Comparison of ENCODE assay signal across 8 mouse cellular contexts in the genomic region with DNA sequence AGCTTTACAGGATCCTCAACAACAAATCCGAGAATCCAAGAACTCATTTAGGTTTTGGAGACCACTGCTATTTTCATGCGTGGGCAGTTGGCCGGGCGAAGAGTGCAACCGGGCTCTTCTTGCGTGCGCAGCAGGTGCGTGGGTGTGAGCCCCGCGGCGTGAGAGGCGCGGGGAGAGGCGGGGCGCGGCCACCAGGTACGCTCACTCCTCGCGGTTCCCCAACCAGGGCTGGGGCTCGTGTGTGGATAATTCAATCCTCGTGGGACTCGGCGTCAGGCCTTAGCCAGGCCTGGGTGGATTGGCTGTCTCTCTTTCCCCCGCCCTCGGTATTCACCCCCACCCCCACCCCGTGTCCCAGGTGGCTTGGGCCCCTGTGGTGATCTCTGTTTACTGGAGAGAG. TPM values are rescaled to one million over a fixed set of nuclear protein-coding genes. Genes with fewer than 3 reads are reported as not detected.
DNase-seq lines count a peak whose midpoint lies in the region; ATAC-seq and TF ChIP-seq lines count a peak whose summit lies in the region.

No protein-coding gene starts in this region.

- H3K4me2 ChIP-seq in hindbrain, embryonic 11.5 days (replicated peaks; ENCODE audit: low read depth, low read length), result peak overlapping the region; percentile 49
- peak overlapping the region; percentile 51 for H3K4me2 ChIP-seq in liver, embryonic 16.5 days (ENCODE audit: low read depth, low read length)

- no peaks in the 10 kb centered on the region for H3K27me3 ChIP-seq in cerebellum, adult 2 months (ENCODE audit: control insufficient read depth, insufficient read depth, low read length)
- peaks cover 43% of the 10 kb centered on the region for H3K27me3 ChIP-seq in hindbrain, embryonic 11.5 days (ENCODE audit: control insufficient read depth, insufficient read depth, low read length)
- H3K27me3 ChIP-seq in liver, embryonic 16.5 days (ENCODE audit: control insufficient read depth, insufficient read depth, low read depth, low read length), result peaks cover 44% of the 10 kb centered on the region

- peak; percentile 71; the same call in 1 of the 2 replicates for TF ChIP-seq POLR2A in cerebellum, adult 2 months (IDR thresholded peaks at IDR 0.05; ENCODE audit: borderline replicate concordance, insufficient read depth, low read length)

- DNase-seq in layer of hippocampus, adult 11-12 months (ENCODE audit: low spot score), result peak; percentile 38
- no peak for DNase-seq in layer of hippocampus, adult 9-10 months (ENCODE audit: low spot score)
- DNase-seq in cerebellum, adult 2 months, result peak; percentile 85 to 88
- no peak for DNase-seq in hindbrain, embryonic 11.5 days (ENCODE audit: low spot score)
- DNase-seq in urinary bladder, adult 18-20 months (ENCODE audit: low spot score in 2 of 2), result no peak
- no peak for DNase-seq in thymus, postnatal 0 days (ENCODE audit: low spot score)
- DNase-seq in gastrocnemius, postnatal 14 days, result no peak

- WGBS in cerebellum, adult 2 months, result 2% methylated on average over 26 of the region's 26 CpGs
- 8% methylated on average over 26 of the region's 26 CpGs for WGBS in hindbrain, embryonic 11.5 days
- WGBS in liver, embryonic 16.5 days (ENCODE audit: insufficient replicate concordance), result 12% methylated on average over 26 of the region's 26 CpGs

- H3K27ac ChIP-seq in cerebellum, adult 2 months (ENCODE audit: insufficient read depth, low read length), result peak overlapping the region; percentile 99
- no peak overlapping the region for H3K27ac ChIP-seq in hindbrain, embryonic 11.5 days (ENCODE audit: low read depth, low read length)
- no peak overlapping the region for H3K27ac ChIP-seq in liver, embryonic 16.5 days (ENCODE audit: low read length)

- H3K9ac ChIP-seq in hindbrain, embryonic 11.5 days (ENCODE audit: low read depth, low read length), result no peak overlapping the region; the same call in 1 of the 2 replicates
- no peak overlapping the region for H3K9ac ChIP-seq in liver, embryonic 16.5 days (ENCODE audit: low read depth, low read length)

- peak overlapping the region; percentile 80 for H3K4me3 ChIP-seq in cerebellum, adult 2 months (replicated peaks; ENCODE audit: insufficient read depth, low read depth, low read length)
- peak overlapping the region; percentile 23 for H3K4me3 ChIP-seq in hindbrain, embryonic 11.5 days (ENCODE audit: low read depth, low read length)
- H3K4me3 ChIP-seq in liver, embryonic 16.5 days (ENCODE audit: low read depth, low read length), result peak overlapping the region; percentile 36

- intact Hi-C loops in gastrocnemius, postnatal 14 days (cut with DNase I; ENCODE audit: low total_unique reads), result loop anchor here (5.0 kb wide), 1 partner anchor 136 kb away; no protein-coding TSS in a partner anchor

- H3K4me1 ChIP-seq in cerebellum, adult 2 months (ENCODE audit: control insufficient read depth, insufficient read depth, low read length), result peaks cover 14% of the 10 kb centered on the region
- peaks cover 8% of the 10 kb centered on the region; the same call in 1 of the 2 replicates for H3K4me1 ChIP-seq in hindbrain, embryonic 11.5 days (replicated peaks; ENCODE audit: control insufficient read depth, insufficient read depth, low read length)
- H3K4me1 ChIP-seq in liver, embryonic 16.5 days (ENCODE audit: control insufficient read depth, low read depth, low read length), result peaks cover 8% of the 10 kb centered on the region

- H3K36me3 ChIP-seq in hindbrain, embryonic 11.5 days (ENCODE audit: control insufficient read depth, insufficient read depth, low read length), result no peaks in the 10 kb centered on the region
- H3K36me3 ChIP-seq in liver, embryonic 16.5 days (ENCODE audit: control insufficient read depth, insufficient read depth), result no peaks in the 10 kb centered on the region

- no peaks in the 10 kb centered on the region for H3K9me3 ChIP-seq in hindbrain, embryonic 11.5 days (ENCODE audit: control insufficient read depth, low read length)
- H3K9me3 ChIP-seq in liver, embryonic 16.5 days (replicated peaks; ENCODE audit: control insufficient read depth, low read length), result no peaks in the 10 kb centered on the region

- TF ChIP-seq CTCF in cerebellum, adult 2 months (IDR thresholded peaks at IDR 0.05; ENCODE audit: borderline replicate concordance, insufficient read depth, low read depth, low read length), result no peak; the same call in 1 of the 2 replicates

- no peak for ATAC-seq in hindbrain, embryonic 11.5 days (ENCODE audit: low FRiP score)
- ATAC-seq in liver, embryonic 16.5 days (ENCODE audit: low read depth), result no peak

RNA-seq across cellular contexts. Expression of a gene that starts 1.2 kb away (rescaled TPM):
- 209 and 244 TPM in 2 replicates for polyA plus RNA-seq in cerebellum, adult 2 months (2012; rRNA removed)
- 0.40 and 0.51 TPM in 2 replicates for polyA plus RNA-seq in hindbrain, embryonic 11.5 days (2014; fragmentation: Nextera tagmentation; extraction: Ambion mirVana)
- 1.1 and 1.3 TPM in 2 replicates for polyA plus RNA-seq in liver, embryonic 16.5 days (2015; fragmentation: Nextera tagmentation; extraction: Ambion mirVana)
- 1.2 and 1.9 TPM in 2 replicates for polyA plus RNA-seq in thymus, postnatal 0 days (2015; fragmentation: Nextera tagmentation; extraction: Ambion mirVana)
- total RNA-seq in gastrocnemius, postnatal 14 days (2021), result under 1 TPM in 1 of 2 experiments, not detected in 1; 0.22 TPM

RNA-seq across cellular contexts. Expression of a gene that starts 7.1 kb away (rescaled TPM):
- 8.8 and 11.3 TPM in 2 replicates for polyA plus RNA-seq in cerebellum, adult 2 months (2012; rRNA removed)
- 10.9 and 14.3 TPM in 2 replicates for polyA plus RNA-seq in hindbrain, embryonic 11.5 days (2014; fragmentation: Nextera tagmentation; extraction: Ambion mirVana)
- 2.6 and 4.3 TPM in 2 replicates for polyA plus RNA-seq in liver, embryonic 16.5 days (2015; fragmentation: Nextera tagmentation; extraction: Ambion mirVana)
- polyA plus RNA-seq in thymus, postnatal 0 days (2015; fragmentation: Nextera tagmentation; extraction: Ambion mirVana), result 2.3 and 2.4 TPM in 2 replicates
- total RNA-seq in gastrocnemius, postnatal 14 days (2021), result 1 to 10 TPM in 1 of 2 experiments, under 1 TPM in 1; 0.53 to 1.5 TPM

RNA-seq across cellular contexts. Expression of a gene that starts 15.9 kb away (rescaled TPM):
- 1.1 and 1.4 TPM in 2 replicates for polyA plus RNA-seq in cerebellum, adult 2 months (2012; rRNA removed)
- 5.0 and 5.9 TPM in 2 replicates for polyA plus RNA-seq in hindbrain, embryonic 11.5 days (2014; fragmentation: Nextera tagmentation; extraction: Ambion mirVana)
- polyA plus RNA-seq in liver, embryonic 16.5 days (2015; fragmentation: Nextera tagmentation; extraction: Ambion mirVana), result 2.1 and 2.3 TPM in 2 replicates
- polyA plus RNA-seq in thymus, postnatal 0 days (2015; fragmentation: Nextera tagmentation; extraction: Ambion mirVana), result 1.9 and 2.2 TPM in 2 replicates
- 10 to 100 TPM; 12.4 to 13.7 TPM for total RNA-seq in gastrocnemius, postnatal 14 days (2021)

RNA-seq across cellular contexts. Expression of a gene that starts 24.0 kb away (rescaled TPM):
- polyA plus RNA-seq in cerebellum, adult 2 months (2012; rRNA removed), result 94.0 and 96.5 TPM in 2 replicates
- polyA plus RNA-seq in hindbrain, embryonic 11.5 days (2014; fragmentation: Nextera tagmentation; extraction: Ambion mirVana), result 229 and 230 TPM in 2 replicates
- 53.9 and 54.5 TPM in 2 replicates for polyA plus RNA-seq in liver, embryonic 16.5 days (2015; fragmentation: Nextera tagmentation; extraction: Ambion mirVana)
- 174 and 191 TPM in 2 replicates for polyA plus RNA-seq in thymus, postnatal 0 days (2015; fragmentation: Nextera tagmentation; extraction: Ambion mirVana)
- 10 to 100 TPM; 29.7 to 37.4 TPM for total RNA-seq in gastrocnemius, postnatal 14 days (2021)

RNA-seq across cellular contexts. Expression of a gene that starts 25.9 kb away (rescaled TPM):
- 9.7 and 10.3 TPM in 2 replicates for polyA plus RNA-seq in cerebellum, adult 2 months (2012; rRNA removed)
- polyA plus RNA-seq in hindbrain, embryonic 11.5 days (2014; fragmentation: Nextera tagmentation; extraction: Ambion mirVana), result 10.2 and 11.6 TPM in 2 replicates
- polyA plus RNA-seq in liver, embryonic 16.5 days (2015; fragmentation: Nextera tagmentation; extraction: Ambion mirVana), result 3.4 and 4.3 TPM in 2 replicates
- polyA plus RNA-seq in thymus, postnatal 0 days (2015; fragmentation: Nextera tagmentation; extraction: Ambion mirVana), result 13.0 and 13.9 TPM in 2 replicates
- 1 to 10 TPM; 2.6 to 2.7 TPM for total RNA-seq in gastrocnemius, postnatal 14 days (2021)

Comparison
In these comparisons a context has a peak if more than half of its experiments do, and no peak if none do; other contexts are left out.
1. DNase-seq: peak in layer of hippocampus, adult 11-12 months (single experiment) and cerebellum, adult 2 months (2 of 2); none in layer of hippocampus, adult 9-10 months (single experiment), hindbrain, embryonic 11.5 days (single experiment), urinary bladder, adult 18-20 months (0 of 2), thymus, postnatal 0 days (single experiment) and gastrocnemius, postnatal 14 days (single experiment).
2. H3K4me3 ChIP-seq: peak in every context shown above with its lines; median percentile 80 in cerebellum, adult 2 months; 36 in liver, embryonic 16.5 days; 23 in hindbrain, embryonic 11.5 days.
3. RNA of a gene that starts 1.2 kb away (polyA plus RNA-seq): 209 to 244 TPM in cerebellum, adult 2 months; 1.2 to 1.9 TPM in thymus, postnatal 0 days, 1.1 to 1.3 TPM in liver, embryonic 16.5 days and 0.40 to 0.51 TPM in hindbrain, embryonic 11.5 days; every median in the first group is over 10 times any median in the second.